Mouse (Mus musculus): ENCODE measurements around the gene Lemd1.

GRCm38 (mm10) chr1:132271237-132271636 lies 80.0 kb downstream of the Lemd1 start:
- TF ChIP-seq CTCF (IDR thresholded peaks at IDR 0.05; ENCODE audit: insufficient read depth, low read length), result no peak
- TF ChIP-seq POLR2A (IDR thresholded peaks at IDR 0.05; ENCODE audit: borderline replicate concordance, extremely low read depth, low read depth, low read length), result no peak

All from lung, adult 2 months (tissue).